Mouse (Mus musculus) erythroblast, embryonic 14.5 days (primary cell): ENCODE measurements around the gene Ctnnd2.

ENCODE experiments used
- GATA1 ChIP-seq: IDR thresholded peaks from 2 replicates; pipeline ENCODE4 v1.6.1; 2012; ENCODE audit warnings: low read length, inconsistent platforms, mixed read lengths
- TAL1 ChIP-seq: IDR thresholded peaks from 3 replicates; pipeline ENCODE4 v1.6.1; 2012; ENCODE audit warnings: low read length, inconsistent platforms, mixed read lengths

DNA sequence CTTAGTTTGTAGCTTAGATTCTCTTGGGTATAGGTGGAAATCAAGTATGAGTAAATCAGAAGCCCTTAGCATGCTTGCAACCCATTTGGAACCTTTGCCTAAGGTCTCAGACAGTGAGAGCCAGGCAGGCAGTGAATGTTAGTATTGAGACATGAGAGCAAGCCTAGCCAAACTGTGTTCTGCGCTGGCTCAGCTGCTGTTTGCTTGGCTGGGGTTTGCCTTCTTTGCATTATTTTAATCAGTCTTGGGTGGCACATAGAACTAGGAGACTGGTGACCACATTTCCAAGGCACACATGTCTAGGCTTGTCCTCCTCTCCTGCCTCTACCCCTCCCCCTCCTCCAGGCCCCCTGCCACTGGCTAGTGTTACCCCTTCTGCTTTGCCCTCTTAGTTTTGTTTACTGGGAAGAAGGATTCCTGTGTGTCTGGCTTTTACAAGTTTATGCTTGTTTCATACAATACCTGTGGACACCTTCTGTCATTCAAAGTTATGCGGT lies 381.6 kb downstream of the Ctnnd2 start:
- TF ChIP-seq GATA1 (no peak), TAL1 (no peak)
